Mouse (Mus musculus) limb, embryonic 13.5 days (tissue): Measurements from ENCODE around the gene 4931428F04Rik. TPM values are rescaled to one million over a fixed set of nuclear protein-coding genes. Genes with fewer than 3 reads are reported as not detected.

ENCODE experiments used
- ATAC-seq: fragments of 200-750 bp; cut with Nextera tagmentation; 2 replicates; pipeline ENCODE4 v1.8.0; 2017; ENCODE audit warnings: low read depth, moderate number of reproducible peaks, moderate TSS enrichment; ENCODE audit not compliant: low FRiP score
- H3K27ac ChIP-seq: fragments of 300-500 bp; sonication (generic); 2 replicates; pipeline ENCODE4 v1.5.1; 2015; ENCODE audit warnings: inconsistent platforms, mild to moderate bottlenecking, moderate library complexity
- H3K27me3 ChIP-seq: fragments of 300-500 bp; sonication (generic); 2 replicates; pipeline ENCODE4 v1.6.1; 2015; ENCODE audit warnings: mild to moderate bottlenecking, inconsistent platforms
- H3K36me3 ChIP-seq: fragments of 300-500 bp; sonication (generic); 2 replicates; pipeline ENCODE4 v1.6.1; 2015; ENCODE audit warnings: inconsistent platforms, mild to moderate bottlenecking, moderate library complexity
- H3K4me1 ChIP-seq: fragments of 300-500 bp; sonication (generic); 2 replicates; pipeline ENCODE4 v1.6.1; 2015; ENCODE audit warnings: inconsistent platforms
- H3K4me2 ChIP-seq: fragments of 300-500 bp; sonication (generic); replicated peaks from 2 replicates; pipeline ENCODE4 v1.6.1; 2015; ENCODE audit warnings: inconsistent platforms, mild to moderate bottlenecking, moderate library complexity
- H3K4me3 ChIP-seq: fragments of 300-500 bp; sonication (generic); 2 replicates; pipeline ENCODE4 v1.5.1; 2015; ENCODE audit warnings: moderate library complexity, mild to moderate bottlenecking, inconsistent platforms
- H3K9ac ChIP-seq: fragments of 300-500 bp; sonication (generic); 2 replicates; pipeline ENCODE4 v1.6.1; 2015; ENCODE audit warnings: mild to moderate bottlenecking, inconsistent platforms
- H3K9me3 ChIP-seq: fragments of 300-500 bp; sonication (generic); 2 replicates; pipeline ENCODE4 v1.6.1; 2016; ENCODE audit warnings: inconsistent platforms
- WGBS: fragments of 180-500 bp; shearing (Covaris S2); methylation state at CpG from one replicate; pipeline ENCODE4 v1.1.7; 2015; 5-methylcytosine and 5-hydroxymethylcytosine counted together
- polyA plus RNA-seq: library from polyadenylated mRNA; unstranded; fragments of >200 nt; fragmentation: Nextera tagmentation; extraction: Ambion mirVana; gene quantifications from 2 replicates; pipeline ENCODE4 v1.2.1, GENCODE M21; 2015

The 4931428F04Rik gene
- polyA plus RNA-seq, 1 experiment from 2014 or later: 16.3 TPM

DNA sequence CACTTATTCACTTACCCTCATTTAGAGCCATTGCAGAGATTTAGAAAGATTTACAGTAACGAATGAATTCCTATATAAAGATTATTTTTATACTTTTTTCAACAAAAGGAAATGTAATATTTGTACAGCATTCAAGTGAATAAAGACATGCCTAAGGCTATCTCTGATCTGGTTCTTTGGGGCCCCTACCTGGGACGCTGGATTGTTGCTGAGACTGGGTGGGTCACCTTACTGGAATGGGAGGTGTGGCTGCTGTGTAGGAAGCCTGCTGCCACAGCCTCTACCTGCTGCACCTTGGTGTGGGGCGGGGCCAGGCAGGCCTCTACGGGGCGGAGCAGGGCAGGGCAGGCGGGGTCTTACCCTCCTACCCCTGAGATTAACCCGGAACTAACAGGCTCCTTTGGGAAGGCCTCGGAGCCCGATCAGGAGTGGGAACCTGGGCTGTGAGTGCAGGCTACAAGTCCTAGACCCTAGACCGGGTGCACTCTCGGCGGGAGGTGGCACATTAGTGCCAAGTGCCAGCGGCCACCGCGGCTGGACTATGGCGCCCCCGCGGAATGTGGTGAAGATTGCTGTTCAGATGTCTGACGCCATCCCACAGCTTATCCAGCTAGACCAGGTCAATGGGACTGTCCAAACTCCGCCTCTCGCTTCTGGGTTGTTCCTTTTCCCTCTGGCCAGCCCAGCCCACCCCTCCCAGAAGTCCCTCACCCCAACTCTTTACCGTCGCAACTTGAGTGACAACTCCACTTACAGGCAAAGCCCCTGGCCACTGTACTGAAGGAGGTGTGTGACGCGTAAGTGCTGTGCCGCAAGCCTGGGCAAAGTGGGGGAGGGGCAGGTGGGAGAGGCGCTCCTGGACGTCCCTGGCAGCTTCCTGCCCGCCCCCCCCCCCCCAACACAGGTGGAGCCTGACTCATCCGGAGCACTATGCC, 15.8 kb upstream of the 4931428F04Rik start, which contains the start of gene Elmo3:
Gene Elmo3, plus strand, starts transcription at position 391 of the 935 bp plus-strand sequence.
- peak; percentile 77 for ATAC-seq
- peaks cover 82% of the 10 kb centered on the region for H3K36me3 ChIP-seq

GRCm38 (mm10) chr8:105304325-105305210, 14.9 kb upstream of the 4931428F04Rik start:
- H3K9me3 ChIP-seq: no peaks in the 10 kb centered on the region
- H3K9ac ChIP-seq: no peak overlapping the region; the same call in 1 of the 2 replicates
- no peak overlapping the region for H3K4me3 ChIP-seq
- no peaks in the 10 kb centered on the region for H3K27me3 ChIP-seq
- peak overlapping the region; percentile 39; the same call in 1 of the 2 replicates for H3K27ac ChIP-seq
- H3K4me1 ChIP-seq: peaks cover 24% of the 10 kb centered on the region
- 0 out of 2 replicates have a peak overlapping the region, but pooled peaks have one; percentile 72 for H3K4me2 ChIP-seq
- 63% methylated on average over 9 of the region's 9 CpGs for WGBS
- H3K36me3 ChIP-seq: peaks cover 82% of the 10 kb centered on the region
- ATAC-seq: peak; percentile 34; the same call in 1 of the 2 replicates

More for the DNA sequence above, 15.8 kb upstream of the 4931428F04Rik start, which contains the start of gene Elmo3:
- peak within 1 kb of the TSS; percentile 72 for H3K4me2 ChIP-seq
- H3K9ac ChIP-seq: peak within 1 kb of the TSS; percentile 58
- no peaks in the 10 kb centered on the region for H3K27me3 ChIP-seq
- peak within 1 kb of the TSS; percentile 70 for H3K27ac ChIP-seq
- peaks cover 24% of the 10 kb centered on the region for H3K4me1 ChIP-seq
- H3K4me3 ChIP-seq: peak within 1 kb of the TSS; percentile 40
- no peaks in the 10 kb centered on the region for H3K9me3 ChIP-seq
- WGBS: 4% methylated on average over 29 of the region's 30 CpGs

GRCm38 (mm10) chr8:105303874-105304273, 14.2 kb upstream of the 4931428F04Rik start:
- no peak for ATAC-seq
- Histone ChIP-seq H3K27ac (no peak overlapping the region), H3K9me3 (no peaks in the 10 kb centered on the region), H3K4me3 (no peak overlapping the region), H3K4me1 (peaks cover 27% of the 10 kb centered on the region), H3K4me2 (no peak overlapping the region), H3K9ac (no peak overlapping the region), H3K27me3 (no peaks in the 10 kb centered on the region), H3K36me3 (peaks cover 79% of the 10 kb centered on the region)
- 86% methylated on average over 9 of the region's 9 CpGs for WGBS

GRCm38 (mm10) chr8:105303396-105303795, 13.7 kb upstream of the 4931428F04Rik start:
- 90% methylated on average over 8 of the region's 8 CpGs for WGBS
- H3K9ac ChIP-seq: no peak overlapping the region

DNA sequence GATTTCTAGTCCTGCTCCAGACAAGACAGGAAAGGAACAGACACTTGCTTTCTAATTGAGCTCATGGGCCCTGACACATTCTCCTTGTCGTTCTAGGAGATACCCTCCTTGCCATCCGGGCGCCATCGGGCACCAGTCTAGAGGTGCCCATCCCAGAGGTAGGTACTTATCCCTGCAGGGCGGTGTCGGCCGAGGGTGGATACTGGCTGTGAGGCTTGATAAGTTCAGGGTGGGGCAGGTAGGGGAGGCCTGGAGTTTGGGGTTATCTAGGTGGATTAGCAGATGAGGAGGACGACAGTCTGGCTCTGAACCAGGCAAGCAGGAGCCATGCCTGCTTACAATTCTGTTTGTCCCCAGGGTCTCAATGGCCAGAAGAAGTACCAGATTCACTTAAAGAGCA, 10.3 kb upstream of the 4931428F04Rik start:
- H3K27me3 ChIP-seq: no peaks in the 10 kb centered on the region; the same call in 1 of the 2 replicates
- no peak overlapping the region for H3K4me3 ChIP-seq
- H3K9me3 ChIP-seq: no peaks in the 10 kb centered on the region
- 95% methylated on average over 8 of the region's 8 CpGs for WGBS
- peaks cover 26% of the 10 kb centered on the region for H3K4me1 ChIP-seq
- H3K4me2 ChIP-seq: no peak overlapping the region
- peaks cover 59% of the 10 kb centered on the region for H3K36me3 ChIP-seq
- H3K27ac ChIP-seq: no peak overlapping the region
- H3K9ac ChIP-seq: no peak overlapping the region
- ATAC-seq: no peak

More at GRCm38 (mm10) chr8:105303396-105303795, 13.7 kb upstream of the 4931428F04Rik start:
- ATAC-seq: no peak
- Histone ChIP-seq H3K4me2 (no peak overlapping the region), H3K9me3 (no peaks in the 10 kb centered on the region), H3K4me1 (peaks cover 32% of the 10 kb centered on the region), H3K4me3 (no peak overlapping the region), H3K36me3 (peaks cover 78% of the 10 kb centered on the region), H3K27me3 (no peaks in the 10 kb centered on the region), H3K27ac (no peak overlapping the region)

GRCm38 (mm10) chr8:105298351-105299252, 8.9 kb upstream of the 4931428F04Rik start:
- peak overlapping the region; percentile 94 for H3K9ac ChIP-seq
- H3K27ac ChIP-seq: 0 out of 2 replicates have a peak overlapping the region, but pooled peaks have one; percentile 58
- peak overlapping the region; percentile 98 for H3K4me3 ChIP-seq
- 58% methylated on average over 18 of the region's 18 CpGs for WGBS
- H3K27me3 ChIP-seq: peaks cover 5% of the 10 kb centered on the region; the same call in 1 of the 2 replicates
- no peaks in the 10 kb centered on the region for H3K9me3 ChIP-seq
- peaks cover 18% of the 10 kb centered on the region for H3K4me1 ChIP-seq
- H3K36me3 ChIP-seq: peaks cover 46% of the 10 kb centered on the region
- ATAC-seq: no peak
- H3K4me2 ChIP-seq: peak overlapping the region; percentile 97

DNA sequence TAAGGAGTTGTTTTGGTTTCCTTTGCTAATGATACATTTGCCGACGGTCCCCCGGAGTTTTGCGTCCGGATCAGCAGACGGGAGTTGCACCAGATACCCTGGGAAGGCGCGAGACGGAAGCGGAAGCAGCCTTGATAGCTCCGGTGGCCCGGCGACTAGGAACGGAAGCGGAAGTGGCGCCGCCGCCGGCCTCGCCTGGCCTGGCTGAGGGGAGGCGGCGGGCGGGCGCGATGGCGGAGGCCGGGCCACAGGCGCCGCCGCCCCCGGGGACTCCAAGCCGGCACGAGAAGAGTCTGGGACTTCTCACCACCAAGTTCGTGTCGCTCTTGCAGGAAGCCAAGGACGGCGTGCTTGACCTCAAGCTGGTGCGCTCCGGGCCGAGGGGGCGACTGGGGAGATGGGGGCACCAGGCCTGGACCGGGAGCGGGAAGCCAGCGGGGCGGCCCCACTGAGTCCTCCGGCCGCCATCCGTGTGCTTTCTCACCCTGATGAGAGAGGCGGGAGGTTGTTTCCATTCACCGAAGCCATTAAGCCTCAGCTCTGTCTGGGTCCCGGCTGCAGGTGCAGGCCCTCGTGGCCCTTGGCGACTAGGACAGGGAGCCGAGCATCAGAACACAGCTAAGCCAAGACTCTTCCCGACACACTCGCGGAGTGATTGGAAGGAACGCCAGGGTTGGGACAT, 8.0 kb upstream of the 4931428F04Rik start, which contains the start of gene E2f4:
Gene E2f4, plus strand, starts transcription at position 153 of the 682 bp plus-strand sequence.
- peak within 1 kb of the TSS; percentile 94 for H3K9ac ChIP-seq
- H3K9me3 ChIP-seq: no peaks in the 10 kb centered on the region
- H3K36me3 ChIP-seq: peaks cover 39% of the 10 kb centered on the region
- H3K27me3 ChIP-seq: peaks cover 15% of the 10 kb centered on the region
- H3K4me1 ChIP-seq: peaks cover 18% of the 10 kb centered on the region
- ATAC-seq: peak; percentile 90
- peak within 1 kb of the TSS; percentile 58 for H3K27ac ChIP-seq
- WGBS: under 1% methylated on average over 58 of the region's 58 CpGs
- H3K4me3 ChIP-seq: peak within 1 kb of the TSS; percentile 98
- peak within 1 kb of the TSS; percentile 97 for H3K4me2 ChIP-seq

GRCm38 (mm10) chr8:105295895-105296573, 6.4 kb upstream of the 4931428F04Rik start, which contains the start of gene Exoc3l:
Gene Exoc3l, minus strand, starts transcription at chr8:105296101.
- H3K9ac ChIP-seq: peak within 1 kb of the TSS; percentile 15; the same call in 1 of the 2 replicates
- peak within 1 kb of the TSS; percentile 48; the same call in 1 of the 2 replicates for H3K27ac ChIP-seq
- peaks cover 15% of the 10 kb centered on the region for H3K27me3 ChIP-seq
- H3K9me3 ChIP-seq: no peaks in the 10 kb centered on the region
- H3K4me1 ChIP-seq: peaks cover 18% of the 10 kb centered on the region
- 62% methylated on average over 11 of the region's 11 CpGs for WGBS
- H3K4me2 ChIP-seq: peak within 1 kb of the TSS; percentile 97
- no peak for ATAC-seq
- H3K36me3 ChIP-seq: peaks cover 22% of the 10 kb centered on the region
- H3K4me3 ChIP-seq: peak within 1 kb of the TSS; percentile 98

GRCm38 (mm10) chr8:105295256-105295655, 5.6 kb upstream of the 4931428F04Rik start:
- no peaks in the 10 kb centered on the region for H3K9me3 ChIP-seq
- peaks cover 15% of the 10 kb centered on the region for H3K36me3 ChIP-seq
- H3K4me2 ChIP-seq: peak overlapping the region; percentile 31
- H3K27ac ChIP-seq: no peak overlapping the region
- WGBS: 65% methylated on average over 11 of the region's 11 CpGs
- 0 out of 2 replicates have a peak overlapping the region, but pooled peaks have one; percentile 11 for H3K4me3 ChIP-seq
- peaks cover 24% of the 10 kb centered on the region for H3K4me1 ChIP-seq
- H3K27me3 ChIP-seq: peaks cover 21% of the 10 kb centered on the region
- no peak for ATAC-seq
- H3K9ac ChIP-seq: peak overlapping the region; percentile 15; the same call in 1 of the 2 replicates

- no peak for ATAC-seq
- H3K4me3 ChIP-seq: 0 out of 2 replicates have a peak overlapping the region, but pooled peaks have one; percentile 11
- H3K4me2 ChIP-seq: peak overlapping the region; percentile 31; the same call in 1 of the 2 replicates
- no peaks in the 10 kb centered on the region for H3K9me3 ChIP-seq
- WGBS: 72% methylated on average over 9 of the region's 9 CpGs
- peak overlapping the region; percentile 15; the same call in 1 of the 2 replicates for H3K9ac ChIP-seq
- peaks cover 29% of the 10 kb centered on the region for H3K4me1 ChIP-seq
- H3K27ac ChIP-seq: no peak overlapping the region
- peaks cover 26% of the 10 kb centered on the region for H3K27me3 ChIP-seq
- H3K36me3 ChIP-seq: peaks cover 10% of the 10 kb centered on the region
Measured at GRCm38 (mm10) chr8:105294776-105295175, 5.1 kb upstream of the 4931428F04Rik start.
